Mouse (Mus musculus): ENCODE results near the gene Hoxa5. TPM values are rescaled to one million over a fixed set of nuclear protein-coding genes. Genes with fewer than 3 reads are reported as not detected.

Gene Hoxa5
- polyA plus RNA-seq, 1 experiment from 2014 or later: 14.8 TPM

GRCm38 (mm10) chr6:52157466-52158275 is 46.7 kb downstream of the Hoxa5 start:
- peak overlapping the region; percentile 99 for H3K4me2 ChIP-seq (replicated peaks; ENCODE audit: low read depth)
- H3K4me3 ChIP-seq (ENCODE audit: low read depth, low read length): peak overlapping the region; percentile 74
- H3K9ac ChIP-seq (ENCODE audit: low read depth, low read length): no peak overlapping the region
- TF ChIP-seq CTCF (IDR thresholded peaks at IDR 0.05; ENCODE audit: low read depth): no peak
- no peaks in the 10 kb centered on the region for H3K36me3 ChIP-seq (ENCODE audit: control insufficient read depth, insufficient read depth)
- H3K27ac ChIP-seq (ENCODE audit: low read depth, low read length): no peak overlapping the region
- ATAC-seq: peak; percentile 26; the same call in 1 of the 2 replicates
- no peaks in the 10 kb centered on the region for H3K4me1 ChIP-seq (replicated peaks; ENCODE audit: control insufficient read depth, insufficient read depth, low read length)
- 4% methylated on average over 32 of the region's 32 CpGs for WGBS
- no peaks in the 10 kb centered on the region for H3K9me3 ChIP-seq (ENCODE audit: control insufficient read depth)
- peaks cover 52% of the 10 kb centered on the region for H3K27me3 ChIP-seq (replicated peaks; ENCODE audit: control insufficient read depth, insufficient read depth, low read length)

- H3K4me3 ChIP-seq (ENCODE audit: low read depth, low read length): no peak overlapping the region
- H3K4me2 ChIP-seq (replicated peaks; ENCODE audit: low read depth): no peak overlapping the region
- H3K9ac ChIP-seq (ENCODE audit: low read depth, low read length): no peak overlapping the region
- 43% methylated on average over 20 of the region's 20 CpGs for WGBS
- TF ChIP-seq CTCF (IDR thresholded peaks at IDR 0.05; ENCODE audit: low read depth): no peak
- H3K27me3 ChIP-seq (replicated peaks; ENCODE audit: control insufficient read depth, insufficient read depth, low read length): peaks cover 58% of the 10 kb centered on the region
- no peak for ATAC-seq
- no peaks in the 10 kb centered on the region for H3K36me3 ChIP-seq (ENCODE audit: control insufficient read depth, insufficient read depth)
- no peak overlapping the region for H3K27ac ChIP-seq (ENCODE audit: low read depth, low read length)
- no peaks in the 10 kb centered on the region for H3K4me1 ChIP-seq (replicated peaks; ENCODE audit: control insufficient read depth, insufficient read depth, low read length)
- H3K9me3 ChIP-seq (ENCODE audit: control insufficient read depth): no peaks in the 10 kb centered on the region
Measured at GRCm38 (mm10) chr6:52156551-52157200, 47.7 kb downstream of the Hoxa5 start.

- H3K4me3 ChIP-seq (ENCODE audit: low read depth, low read length): no peak overlapping the region
- no peak overlapping the region for H3K9ac ChIP-seq (ENCODE audit: low read depth, low read length)
- H3K27me3 ChIP-seq (replicated peaks; ENCODE audit: control insufficient read depth, insufficient read depth, low read length): peaks cover 64% of the 10 kb centered on the region
- WGBS: 90% methylated on average over 3 of the region's 3 CpGs
- no peak overlapping the region for H3K27ac ChIP-seq (ENCODE audit: low read depth, low read length)
- no peaks in the 10 kb centered on the region for H3K4me1 ChIP-seq (replicated peaks; ENCODE audit: control insufficient read depth, insufficient read depth, low read length)
- no peaks in the 10 kb centered on the region for H3K9me3 ChIP-seq (ENCODE audit: control insufficient read depth)
- H3K4me2 ChIP-seq (replicated peaks; ENCODE audit: low read depth): no peak overlapping the region
- no peak for ATAC-seq
- H3K36me3 ChIP-seq (ENCODE audit: control insufficient read depth, insufficient read depth): no peaks in the 10 kb centered on the region
- TF ChIP-seq CTCF (IDR thresholded peaks at IDR 0.05; ENCODE audit: low read depth): no peak
Measured at GRCm38 (mm10) chr6:52155471-52155870, 48.9 kb downstream of the Hoxa5 start.

GRCm38 (mm10) chr6:52154044-52154443 is 50.3 kb downstream of the Hoxa5 start:
- no peaks in the 10 kb centered on the region for H3K36me3 ChIP-seq (ENCODE audit: control insufficient read depth, insufficient read depth)
- no peak for TF ChIP-seq CTCF (IDR thresholded peaks at IDR 0.05; ENCODE audit: low read depth)
- no peak for ATAC-seq

GRCm38 (mm10) chr6:52153270-52153669 is 51.1 kb downstream of the Hoxa5 start:
- Histone ChIP-seq H3K4me3 (ENCODE audit: low read depth, low read length) (no peak overlapping the region), H3K36me3 (ENCODE audit: control insufficient read depth, insufficient read depth) (no peaks in the 10 kb centered on the region), H3K9ac (ENCODE audit: low read depth, low read length) (no peak overlapping the region), H3K4me1 (replicated peaks; ENCODE audit: control insufficient read depth, insufficient read depth, low read length) (no peaks in the 10 kb centered on the region), H3K4me2 (replicated peaks; ENCODE audit: low read depth) (no peak overlapping the region), H3K27me3 (replicated peaks; ENCODE audit: control insufficient read depth, insufficient read depth, low read length) (peaks cover 64% of the 10 kb centered on the region), H3K9me3 (ENCODE audit: control insufficient read depth) (no peaks in the 10 kb centered on the region), H3K27ac (ENCODE audit: low read depth, low read length) (no peak overlapping the region)
- 35% methylated on average over 6 of the region's 6 CpGs for WGBS
- TF ChIP-seq CTCF (IDR thresholded peaks at IDR 0.05; ENCODE audit: low read depth): no peak
- ATAC-seq: no peak

More at GRCm38 (mm10) chr6:52154044-52154443, 50.3 kb downstream of the Hoxa5 start:
- no peak overlapping the region for H3K27ac ChIP-seq (ENCODE audit: low read depth, low read length)
- no peaks in the 10 kb centered on the region for H3K9me3 ChIP-seq (ENCODE audit: control insufficient read depth)
- no peak overlapping the region for H3K4me3 ChIP-seq (ENCODE audit: low read depth, low read length)
- H3K4me2 ChIP-seq (replicated peaks; ENCODE audit: low read depth): no peak overlapping the region
- H3K9ac ChIP-seq (ENCODE audit: low read depth, low read length): no peak overlapping the region
- peaks cover 70% of the 10 kb centered on the region for H3K27me3 ChIP-seq (replicated peaks; ENCODE audit: control insufficient read depth, insufficient read depth, low read length)
- H3K4me1 ChIP-seq (replicated peaks; ENCODE audit: control insufficient read depth, insufficient read depth, low read length): no peaks in the 10 kb centered on the region
- WGBS: 89% methylated on average over 5 of the region's 5 CpGs

All from intestine, postnatal 0 days (tissue).